Mouse (Mus musculus) embryonic fibroblast, embryonic 13.5 days (primary cell): ENCODE results near the gene Celsr2.

Experiments used
- CTCF ChIP-seq: IDR thresholded peaks from 2 replicates; pipeline ENCODE4 v1.5.1; 2011; ENCODE audit warnings: mild to moderate bottlenecking, control low read depth, low read length, moderate library complexity, borderline replicate concordance; ENCODE audit not compliant: insufficient read depth
- POLR2A ChIP-seq: IDR thresholded peaks from 2 replicates; pipeline ENCODE4 v1.6.1; 2011; ENCODE audit warnings: low read depth, mild to moderate bottlenecking, control low read depth, low read length, moderate library complexity

DNA sequence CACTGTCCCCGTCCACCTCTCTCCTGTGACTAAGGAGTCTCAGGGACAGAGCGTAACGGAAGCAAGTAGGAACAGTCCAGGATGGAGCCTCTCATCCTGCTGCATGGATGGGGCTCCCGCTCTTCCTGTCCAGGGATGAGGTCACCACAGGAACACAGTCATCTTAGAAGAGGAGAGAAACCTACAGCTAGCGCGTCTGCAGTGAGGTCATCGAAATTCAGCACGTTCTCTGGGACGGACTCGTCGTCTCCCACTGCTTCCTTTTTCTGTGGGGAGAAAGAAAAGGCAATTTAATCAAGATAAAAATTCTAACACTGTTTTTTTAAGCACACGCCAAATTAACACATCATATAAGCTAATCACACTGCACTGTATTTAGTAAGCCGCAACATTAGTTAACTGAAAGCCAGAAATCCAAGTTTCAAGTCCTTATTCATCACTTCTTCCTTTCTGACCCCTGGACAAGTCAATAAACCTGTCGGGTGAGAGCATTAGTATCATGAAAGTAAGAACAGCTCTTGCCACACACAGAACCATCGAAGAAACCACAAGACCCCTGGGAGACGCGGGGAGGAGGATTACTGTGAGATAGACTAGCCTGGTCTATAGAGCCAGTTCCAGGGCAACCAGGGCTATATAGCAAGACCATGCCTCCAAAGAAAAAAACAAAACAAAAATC, 20.5 kb upstream of the Celsr2 start:
- TF ChIP-seq POLR2A, result no peak
- no peak for TF ChIP-seq CTCF
